Mouse (Mus musculus) heart, adult 18-20 months (tissue): ENCODE measurements around the gene Galntl6. TPM values are rescaled to one million over a fixed set of nuclear protein-coding genes. Genes with fewer than 3 reads are reported as not detected.

Experiments used
- DNase-seq, 2 experiments: peaks; one replicate each; pipeline ENCODE4 v3.0.0; 2021 to 2022; ENCODE audit warnings: mixed read lengths in 1 of 2
- total RNA-seq, 2 experiments: library from RNA; stranded (reverse); gene quantifications; 2 replicates each; pipeline ENCODE4 v1.2.3; 2021

Galntl6 gene
- total RNA-seq, 2 experiments from 2014 or later, result not detected

GRCm38 (mm10) chr8:58258577-58259315 lies 653.7 kb downstream of the Galntl6 start:
- no peak for DNase-seq

- no peak for DNase-seq
Observed at GRCm38 (mm10) chr8:58253620-58254019, 658.8 kb downstream of the Galntl6 start.

- no peak for DNase-seq
Observed at GRCm38 (mm10) chr8:58244830-58245229, 667.6 kb downstream of the Galntl6 start.

GRCm38 (mm10) chr8:58234220-58234619 lies 678.2 kb downstream of the Galntl6 start:
- no peak for DNase-seq

- peak; percentile 34 to 65 for DNase-seq
Observed at GRCm38 (mm10) chr8:58228725-58229124, 683.7 kb downstream of the Galntl6 start.

- DNase-seq, result no peak
Observed at GRCm38 (mm10) chr8:58217885-58218284, 694.6 kb downstream of the Galntl6 start.

GRCm38 (mm10) chr8:58189694-58190093 lies 722.7 kb downstream of the Galntl6 start:
- DNase-seq, result no peak

- peak in 1 of 2 experiments; percentile 32 for DNase-seq
Observed at GRCm38 (mm10) chr8:58146961-58147360, 765.5 kb downstream of the Galntl6 start.

- DNase-seq, result no peak
Observed at GRCm38 (mm10) chr8:58086733-58087132, 825.7 kb downstream of the Galntl6 start.

- no peak for DNase-seq
Observed at GRCm38 (mm10) chr8:58084931-58085330, 827.5 kb downstream of the Galntl6 start.

- no peak for DNase-seq
Observed at GRCm38 (mm10) chr8:58081715-58082114, 830.7 kb downstream of the Galntl6 start.

- no peak for DNase-seq
Observed at GRCm38 (mm10) chr8:58074611-58075010, 837.8 kb downstream of the Galntl6 start.

GRCm38 (mm10) chr8:58073733-58074132 lies 838.7 kb downstream of the Galntl6 start:
- DNase-seq, result no peak

- no peak for DNase-seq
Observed at GRCm38 (mm10) chr8:58032271-58032670, 880.2 kb downstream of the Galntl6 start.

- no peak for DNase-seq
Observed at GRCm38 (mm10) chr8:58025558-58025957, 886.9 kb downstream of the Galntl6 start.

GRCm38 (mm10) chr8:58025094-58025493 lies 887.3 kb downstream of the Galntl6 start:
- no peak for DNase-seq

GRCm38 (mm10) chr8:58023426-58024176 lies 888.8 kb downstream of the Galntl6 start:
- no peak for DNase-seq

- DNase-seq, result no peak
Observed at GRCm38 (mm10) chr8:57989428-57990171, 922.8 kb downstream of the Galntl6 start.

- DNase-seq, result no peak
Observed at GRCm38 (mm10) chr8:57977372-57977771, 935.1 kb downstream of the Galntl6 start.

GRCm38 (mm10) chr8:57974093-57974492 lies 938.3 kb downstream of the Galntl6 start:
- DNase-seq, result no peak

GRCm38 (mm10) chr8:57972832-57973231 lies 939.6 kb downstream of the Galntl6 start:
- no peak for DNase-seq

- no peak for DNase-seq
Observed at GRCm38 (mm10) chr8:57966676-57967075, 945.8 kb downstream of the Galntl6 start.

- no peak for DNase-seq
Observed at GRCm38 (mm10) chr8:57965508-57965907, 946.9 kb downstream of the Galntl6 start.
